Mouse (Mus musculus): ENCODE results near the gene Borcs6.

GRCm38 (mm10) chr11:69086390-69086789, 26.9 kb downstream of the Borcs6 start:
- TF ChIP-seq CTCF (IDR thresholded peaks at IDR 0.05; ENCODE audit: insufficient read depth, low read depth, low read length), result no peak
- TF ChIP-seq POLR2A (IDR thresholded peaks at IDR 0.05; ENCODE audit: insufficient read depth, low read depth, low read length), result no peak

All from olfactory bulb, adult 2 months (tissue).